Mouse (Mus musculus): Measurements from ENCODE around the gene Mras. TPM values are rescaled to one million over a fixed set of nuclear protein-coding genes. Genes with fewer than 3 reads are reported as not detected.

Mras gene
- polyA plus RNA-seq, 1 experiment from 2014 or later, result 11.9 TPM

Other genes with a start within 250 kb of the Mras start
- not detected in 2 replicates for gene Faiml, start 200.1 kb downstream of the Mras start, polyA plus RNA-seq (2016; fragmentation: Nextera tagmentation; extraction: Ambion mirVana)
- 29.8 and 36.4 TPM in 2 replicates for gene Cep70, start 194.0 kb downstream of the Mras start, polyA plus RNA-seq (2016; fragmentation: Nextera tagmentation; extraction: Ambion mirVana)
- 0.33 and 0.36 TPM in 2 replicates for gene Esyt3, start 78.8 kb downstream of the Mras start, polyA plus RNA-seq (2016; fragmentation: Nextera tagmentation; extraction: Ambion mirVana)
- not detected in 2 replicates for gene Nme9, start 14.1 kb upstream of the Mras start, polyA plus RNA-seq (2016; fragmentation: Nextera tagmentation; extraction: Ambion mirVana)
- gene Armc8, start 131.5 kb upstream of the Mras start, polyA plus RNA-seq (2016; fragmentation: Nextera tagmentation; extraction: Ambion mirVana), result 19.7 and 21.7 TPM in 2 replicates
- gene Dbr1, start 138.4 kb upstream of the Mras start, polyA plus RNA-seq (2016; fragmentation: Nextera tagmentation; extraction: Ambion mirVana), result 42.7 and 43.3 TPM in 2 replicates
- gene A4gnt, start 175.1 kb upstream of the Mras start, polyA plus RNA-seq (2016; fragmentation: Nextera tagmentation; extraction: Ambion mirVana), result not detected in 2 replicates
- 29.9 and 30.1 TPM in 2 replicates for gene Dzip1l, start 192.1 kb upstream of the Mras start, polyA plus RNA-seq (2016; fragmentation: Nextera tagmentation; extraction: Ambion mirVana)

All from limb, embryonic 10.5 days (tissue).